Mouse (Mus musculus): ENCODE measurements around the gene Osgepl1.

- TF ChIP-seq CTCF (IDR thresholded peaks at IDR 0.05; ENCODE audit: control insufficient read depth, insufficient read depth, insufficient replicate concordance, low read depth, low read length) = no peak
- TF ChIP-seq POLR2A (IDR thresholded peaks at IDR 0.05; ENCODE audit: control insufficient read depth, low read depth, low read length) = no peak
Observed at GRCm38 (mm10) chr1:53269901-53270300, 43.5 kb upstream of the Osgepl1 start.

All from testis, adult 2 months (tissue).